Comparison of ENCODE assay signal across 8 mouse cellular contexts in the genomic region with DNA sequence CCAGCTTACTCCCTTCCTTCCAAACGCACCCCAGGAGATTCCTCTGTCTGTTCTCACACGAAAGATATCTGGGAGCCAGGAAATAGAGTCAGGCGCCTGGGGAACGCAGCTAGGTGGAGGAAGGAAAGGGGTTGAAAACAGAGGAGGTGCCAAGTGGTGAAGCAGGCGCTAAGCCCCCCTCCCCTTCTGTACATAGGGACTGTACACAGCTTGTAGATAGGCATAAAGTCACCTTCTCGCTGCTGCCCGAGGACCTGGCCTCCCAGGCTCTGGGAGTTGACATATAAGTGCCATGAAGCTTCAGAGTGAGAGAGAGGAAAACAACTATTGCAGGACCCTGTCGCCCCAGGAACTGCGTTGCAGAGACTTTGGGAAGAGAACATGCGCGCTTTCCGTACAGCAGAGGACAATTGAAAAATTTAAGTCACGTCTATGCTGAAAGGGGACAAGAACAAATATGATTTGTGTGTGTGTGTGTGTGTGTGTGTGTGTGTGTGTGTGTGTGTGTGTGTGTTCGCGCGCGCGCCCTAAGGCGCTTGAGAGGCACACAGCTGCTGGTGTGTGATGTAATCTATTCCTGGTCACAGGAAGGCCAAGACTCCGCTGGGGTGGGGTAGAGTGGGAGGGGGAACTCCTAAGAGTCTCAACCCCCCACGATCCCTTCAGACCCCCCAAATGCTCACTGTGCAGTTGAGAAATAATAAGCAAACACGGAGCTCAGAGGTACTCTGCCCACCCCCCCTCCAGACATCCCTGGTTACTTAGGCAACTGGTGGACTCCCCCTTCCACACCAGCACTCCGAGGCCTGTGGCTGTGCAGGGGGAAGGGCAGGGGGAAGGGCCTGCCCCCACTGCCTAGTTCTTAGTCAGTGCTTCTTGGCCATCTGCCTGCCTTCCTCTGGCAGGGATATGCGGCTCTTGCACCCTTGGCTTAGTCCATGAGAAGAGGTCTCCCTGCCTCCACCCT. TPM values are rescaled to one million over a fixed set of nuclear protein-coding genes. Genes with fewer than 3 reads are reported as not detected.
DNase-seq lines count a peak whose midpoint lies in the region; ATAC-seq and TF ChIP-seq lines count a peak whose summit lies in the region.

No protein-coding gene starts in this region.

- H3K27me3 ChIP-seq in embryonic facial prominence, embryonic 14.5 days (replicated peaks; ENCODE audit: control insufficient read depth, insufficient read depth, low read length) = no peaks in the 10 kb centered on the region
- H3K27me3 ChIP-seq in heart, embryonic 10.5 days (ENCODE audit: insufficient read depth, poor library complexity, severe bottlenecking) = no peaks in the 10 kb centered on the region
- no peaks in the 10 kb centered on the region for H3K27me3 ChIP-seq in liver, embryonic 14.5 days (ENCODE audit: control insufficient read depth, insufficient read depth, low read length)

- DNase-seq in 3134 (ENCODE audit: extremely low read depth, insufficient read length, low spot score) = peak; percentile 89
- peak; percentile 34 for DNase-seq in T-cell, adult 2 months (ENCODE audit: low spot score)
- DNase-seq in embryonic facial prominence, embryonic 14.5 days (ENCODE audit: low spot score) = peak; percentile 95
- DNase-seq in heart, embryonic 10.5 days (ENCODE audit: low spot score) = no peak
- peak; percentile 58 for DNase-seq in kidney, adult 9 months
- no peak for DNase-seq in liver, embryonic 14.5 days (ENCODE audit: low read depth in 3 of 3, low spot score in 3 of 3)
- peak; percentile 67 for DNase-seq in naive thymus-derived CD4-positive, alpha-beta T cell, adult 2 months (ENCODE audit: low read depth)
- DNase-seq in testis, postnatal 10 days (ENCODE audit: low spot score) = peak; percentile 85

- H3K4me3 ChIP-seq in embryonic facial prominence, embryonic 14.5 days (ENCODE audit: low read depth, low read length) = 0 out of 2 replicates have a peak overlapping the region, but pooled peaks have one; percentile 4
- peak overlapping the region; percentile 38 for H3K4me3 ChIP-seq in heart, embryonic 10.5 days
- H3K4me3 ChIP-seq in liver, embryonic 14.5 days (ENCODE audit: insufficient read depth in 1 of 2, low read depth in 2 of 2, low read length in 2 of 2) = no peak overlapping the region; a peak in 1 of 4 replicates

- H3K9ac ChIP-seq in embryonic facial prominence, embryonic 14.5 days (ENCODE audit: low read depth, low read length) = peak overlapping the region; percentile 36; the same call in 1 of the 2 replicates
- peak overlapping the region; percentile 34 for H3K9ac ChIP-seq in liver, embryonic 14.5 days (replicated peaks)

- TF ChIP-seq EP300 in liver, embryonic 14.5 days (IDR thresholded peaks at IDR 0.05; ENCODE audit: low read depth) = no peak

- WGBS in embryonic facial prominence, embryonic 14.5 days = 17% methylated on average over 17 of the region's 24 CpGs
- WGBS in heart, embryonic 10.5 days = 19% methylated on average over 22 of the region's 24 CpGs
- WGBS in liver, embryonic 14.5 days (ENCODE audit: insufficient replicate concordance) = 14% methylated on average over 24 of the region's 24 CpGs

- H3K9me3 ChIP-seq in embryonic facial prominence, embryonic 14.5 days (ENCODE audit: control insufficient read depth, low read length) = no peaks in the 10 kb centered on the region
- no peaks in the 10 kb centered on the region for H3K9me3 ChIP-seq in heart, embryonic 10.5 days
- no peaks in the 10 kb centered on the region for H3K9me3 ChIP-seq in liver, embryonic 14.5 days (ENCODE audit: control insufficient read depth, low read length)

- peak; percentile 91 for ATAC-seq in embryonic facial prominence, embryonic 14.5 days (ENCODE audit: low read depth)
- ATAC-seq in liver, embryonic 14.5 days (ENCODE audit: insufficient read depth) = no peak

- no peaks in the 10 kb centered on the region for H3K36me3 ChIP-seq in embryonic facial prominence, embryonic 14.5 days (ENCODE audit: control insufficient read depth, insufficient read depth, low read length)
- no peaks in the 10 kb centered on the region for H3K36me3 ChIP-seq in heart, embryonic 10.5 days
- H3K36me3 ChIP-seq in liver, embryonic 14.5 days (replicated peaks; ENCODE audit: control insufficient read depth, insufficient read depth, low read depth) = no peaks in the 10 kb centered on the region

- peaks cover 24% of the 10 kb centered on the region; the same call in 1 of the 2 replicates for H3K4me1 ChIP-seq in embryonic facial prominence, embryonic 14.5 days (ENCODE audit: control insufficient read depth, insufficient read depth, low read length)
- peaks cover 33% of the 10 kb centered on the region for H3K4me1 ChIP-seq in heart, embryonic 10.5 days
- H3K4me1 ChIP-seq in liver, embryonic 14.5 days (replicated peaks; ENCODE audit: control insufficient read depth in 2 of 2, insufficient read depth in 2 of 2, low read length in 1 of 2) = peaks cover 41 to 54% of the 10 kb centered on the region in 2 experiments

- TF ChIP-seq CTCF in liver, embryonic 14.5 days (IDR thresholded peaks at IDR 0.05; ENCODE audit: low read depth) = no peak

- H3K27ac ChIP-seq in embryonic facial prominence, embryonic 14.5 days (replicated peaks; ENCODE audit: low read depth, low read length) = peak overlapping the region; percentile 83
- peak overlapping the region; percentile 80 for H3K27ac ChIP-seq in heart, embryonic 10.5 days
- H3K27ac ChIP-seq in liver, embryonic 14.5 days = peak overlapping the region; percentile 83

- peak overlapping the region; percentile 47 for H3K4me2 ChIP-seq in embryonic facial prominence, embryonic 14.5 days (ENCODE audit: low read depth, low read length)
- peak overlapping the region; percentile 62 for H3K4me2 ChIP-seq in liver, embryonic 14.5 days (ENCODE audit: low read depth)

RNA-seq across cellular contexts. Expression of gene Gm11084, which starts 17.5 kb away (rescaled TPM):
- not detected in 2 replicates for polyA plus RNA-seq in embryonic facial prominence, embryonic 14.5 days (2014; fragmentation: Nextera tagmentation; extraction: Ambion mirVana)
- polyA plus RNA-seq in heart, embryonic 10.5 days (2016; fragmentation: Nextera tagmentation; extraction: Ambion mirVana) = not detected in 2 replicates
- polyA plus RNA-seq in liver, embryonic 14.5 days (2012; rRNA removed) = not detected in 2 replicates
- not detected in 2 replicates for polyA plus RNA-seq in liver, embryonic 14.5 days (2014; fragmentation: Nextera tagmentation; extraction: Ambion mirVana)

RNA-seq across cellular contexts. Expression of gene Sp3, which starts 23.8 kb away (rescaled TPM):
- 68.8 and 69.2 TPM in 2 replicates for polyA plus RNA-seq in embryonic facial prominence, embryonic 14.5 days (2014; fragmentation: Nextera tagmentation; extraction: Ambion mirVana)
- 33.0 and 39.6 TPM in 2 replicates for polyA plus RNA-seq in heart, embryonic 10.5 days (2016; fragmentation: Nextera tagmentation; extraction: Ambion mirVana)
- 13.1 and 19.0 TPM in 2 replicates for polyA plus RNA-seq in liver, embryonic 14.5 days (2012; rRNA removed)
- 35.0 and 36.2 TPM in 2 replicates for polyA plus RNA-seq in liver, embryonic 14.5 days (2014; fragmentation: Nextera tagmentation; extraction: Ambion mirVana)

Comparison
In these comparisons a context has a peak if more than half of its experiments do, and no peak if none do; other contexts are left out.
1. DNase-seq: peak in 3134 (single experiment), T-cell, adult 2 months (single experiment), embryonic facial prominence, embryonic 14.5 days (single experiment), kidney, adult 9 months (single experiment), naive thymus-derived CD4-positive, alpha-beta T cell, adult 2 months (single experiment) and testis, postnatal 10 days (single experiment); none in heart, embryonic 10.5 days (single experiment) and liver, embryonic 14.5 days (0 of 3).
2. H3K4me3 ChIP-seq: peak in embryonic facial prominence, embryonic 14.5 days (single experiment) and heart, embryonic 10.5 days (single experiment); none in liver, embryonic 14.5 days (0 of 2).
3. Peak in every context shown above with its lines, with median percentiles within 50 percentile points of each other: H3K27ac ChIP-seq.